Mouse (Mus musculus) kidney, postnatal 25 days (tissue): Measurements from ENCODE around the gene Sirt2.

Experiments
- DNase-seq, 2 experiments: peaks; one replicate each; pipeline ENCODE4 v3.0.0; 2021; ENCODE audit warnings: mixed read lengths in 2 of 2

Sirt2 gene

DNA sequence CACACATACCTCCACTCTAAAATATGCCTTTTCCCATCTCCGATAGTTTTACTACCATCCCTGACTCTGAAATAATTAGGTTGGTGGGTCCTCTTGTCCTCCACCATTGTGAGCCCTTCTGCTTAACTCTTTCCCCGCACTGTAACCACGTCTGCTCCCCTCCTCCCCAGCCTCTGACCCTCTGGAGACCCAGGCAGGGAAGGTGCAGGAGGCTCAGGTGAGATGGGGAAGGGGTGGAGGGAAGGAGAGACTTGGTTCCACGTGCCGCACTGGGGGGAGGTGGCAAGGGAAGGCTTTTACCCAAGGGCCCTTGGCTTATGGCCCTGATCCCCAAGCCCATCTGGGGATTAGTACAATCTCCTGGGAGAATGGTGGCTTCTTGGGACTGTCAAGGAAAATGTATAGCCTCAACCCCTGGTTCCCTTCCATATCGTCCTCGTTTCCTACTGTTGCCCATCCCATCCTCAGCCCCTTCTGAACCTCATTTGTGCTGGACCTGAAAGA is 979 bp downstream of the Sirt2 start, which contains the start of gene Nfkbib:
TSS of gene Nfkbib (minus strand) at position 51 of the 504 bp plus-strand sequence.
- no peak for DNase-seq

DNA sequence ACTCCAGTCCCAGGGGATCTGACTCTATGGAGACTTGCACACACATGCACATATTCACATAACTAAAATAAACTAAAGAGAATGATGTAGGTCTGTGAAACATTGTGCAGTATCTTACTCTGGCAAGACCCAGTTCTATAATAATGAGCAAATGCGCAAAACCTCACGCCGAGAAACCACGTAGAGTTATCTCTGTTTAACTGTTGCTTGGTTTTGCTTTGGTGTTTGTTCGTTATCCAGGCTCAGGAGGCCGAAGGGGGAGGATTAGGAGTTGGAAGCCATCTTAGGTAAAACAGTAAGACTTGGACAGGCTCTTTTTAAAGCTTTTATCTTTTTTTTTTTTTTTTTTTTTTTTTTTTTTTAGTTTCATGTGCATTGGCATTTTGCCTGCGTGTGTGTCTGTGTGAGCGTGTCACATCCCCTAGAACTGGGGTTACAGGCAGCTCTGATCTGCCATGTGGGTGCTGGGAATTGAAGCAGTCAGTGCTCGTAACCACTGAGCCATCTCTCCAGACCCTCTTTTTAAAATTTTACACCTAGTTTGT is 3.0 kb downstream of the Sirt2 start:
- DNase-seq: no peak

DNA sequence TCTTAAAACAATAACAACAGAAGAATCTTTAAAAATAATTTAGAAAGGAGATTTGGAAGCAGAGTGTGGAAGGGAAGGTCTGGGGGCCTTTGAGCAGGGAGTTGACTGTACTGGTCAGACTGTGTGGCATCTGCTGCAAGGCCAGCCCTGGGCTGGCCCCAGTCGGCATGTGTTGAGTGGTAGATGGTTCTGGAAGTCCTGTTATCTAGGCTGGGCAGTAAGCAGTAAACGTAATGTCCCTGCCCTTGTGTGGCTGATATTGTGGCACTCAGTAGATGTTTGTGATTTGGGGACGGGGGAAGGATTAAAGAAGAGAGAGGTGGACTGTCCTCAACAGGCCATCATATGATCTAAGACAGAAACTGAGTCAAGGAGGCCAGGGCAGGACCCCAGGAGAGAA is 3.8 kb downstream of the Sirt2 start:
- DNase-seq: no peak

DNA sequence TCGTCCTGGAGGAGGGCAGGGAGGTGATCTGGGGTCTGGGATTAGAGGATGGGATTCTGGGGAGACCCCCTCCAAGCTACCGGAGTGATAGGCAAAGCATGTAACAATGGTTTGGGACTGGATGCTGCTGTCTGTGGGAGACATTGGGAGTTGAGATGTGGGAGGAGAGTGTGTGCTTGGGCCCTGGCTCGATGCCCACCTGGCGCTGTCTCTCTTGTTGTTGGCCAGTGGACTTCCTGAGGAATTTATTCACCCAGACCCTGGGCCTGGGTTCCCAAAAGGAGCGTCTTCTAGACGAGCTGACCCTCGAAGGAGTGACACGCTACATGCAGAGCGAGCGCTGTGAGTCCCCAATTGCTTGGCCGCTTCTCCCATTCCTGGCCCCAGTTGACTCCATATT is 5.3 kb downstream of the Sirt2 start:
- DNase-seq: peak in 1 of 2 experiments; percentile 50

DNA sequence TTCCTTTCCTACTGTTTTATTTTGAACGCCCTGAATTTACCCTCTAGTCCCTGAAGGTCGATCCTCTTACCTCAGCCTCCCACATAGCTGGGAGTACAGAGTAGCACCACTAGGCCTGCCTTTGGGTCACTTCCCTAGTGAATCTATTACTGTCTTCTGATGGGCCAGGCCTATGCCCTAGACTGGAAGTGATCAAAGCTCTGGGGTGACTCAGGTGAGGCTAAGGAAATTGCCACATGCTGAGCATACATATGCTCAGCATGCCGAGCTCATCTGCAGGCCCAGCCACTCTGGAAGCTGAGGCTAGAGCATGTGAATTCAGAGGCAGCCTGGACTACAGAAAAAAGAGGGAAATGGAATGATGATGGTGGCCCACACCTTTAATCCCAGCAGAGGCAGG is 6.6 kb downstream of the Sirt2 start:
- DNase-seq: no peak

DNA sequence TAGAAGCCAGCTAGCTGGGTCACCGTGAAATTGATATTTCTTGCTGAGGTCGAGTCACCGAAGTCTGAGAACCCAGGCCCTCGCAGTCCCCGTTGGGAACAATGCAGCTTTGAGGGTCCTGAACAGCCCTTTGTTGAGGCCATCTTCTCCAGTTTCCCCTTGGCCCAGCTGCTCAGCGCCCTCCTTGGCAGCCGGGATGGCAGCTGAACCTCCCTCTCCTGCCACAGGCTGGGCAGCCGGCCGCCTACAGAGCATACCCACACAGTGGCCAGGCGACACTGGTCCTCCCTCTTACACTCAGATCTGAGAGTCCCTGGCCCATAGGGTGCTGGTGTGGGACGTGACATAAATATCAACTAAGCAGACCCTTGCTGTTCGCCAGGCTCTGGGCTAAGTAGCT is 7.6 kb downstream of the Sirt2 start:
- DNase-seq: no peak

DNA sequence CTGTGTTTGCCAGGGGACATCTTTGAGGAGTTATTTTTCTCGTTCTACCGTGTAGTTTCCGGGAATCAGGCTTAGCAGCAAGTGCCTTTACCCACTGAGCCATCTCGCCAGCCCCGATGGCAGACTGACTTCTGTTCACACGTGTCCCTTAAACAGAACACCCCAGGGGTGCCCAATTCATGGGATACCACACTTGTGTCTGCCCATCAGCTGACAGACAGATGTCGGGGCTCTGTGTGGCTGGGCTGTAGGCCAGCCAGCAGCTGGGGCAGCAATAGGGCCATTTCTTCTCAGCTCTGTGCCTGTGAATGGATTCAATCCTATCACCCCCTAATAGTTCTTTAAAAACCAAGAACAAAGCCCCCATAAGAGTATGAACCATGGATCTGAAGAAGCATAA is 8.6 kb downstream of the Sirt2 start:
- DNase-seq: no peak

DNA sequence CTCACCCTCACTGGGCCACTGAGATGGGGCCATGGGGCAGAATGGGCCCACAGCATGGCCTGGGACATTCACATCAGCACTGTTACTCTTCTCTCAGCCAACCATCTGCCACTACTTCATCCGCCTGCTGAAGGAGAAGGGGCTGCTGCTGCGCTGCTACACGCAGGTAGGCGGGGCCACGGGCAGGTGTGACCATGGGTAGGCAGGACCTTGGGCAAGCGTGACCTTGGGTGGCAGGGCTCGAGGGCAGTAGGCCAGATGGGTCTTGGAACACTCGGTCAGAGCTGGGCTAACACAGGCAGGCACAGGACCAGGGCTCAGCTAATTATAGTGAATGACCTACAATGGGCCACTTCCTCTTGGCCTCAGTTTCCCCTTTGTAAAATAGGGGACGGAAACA is 12.3 kb downstream of the Sirt2 start:
- no peak for DNase-seq

DNA sequence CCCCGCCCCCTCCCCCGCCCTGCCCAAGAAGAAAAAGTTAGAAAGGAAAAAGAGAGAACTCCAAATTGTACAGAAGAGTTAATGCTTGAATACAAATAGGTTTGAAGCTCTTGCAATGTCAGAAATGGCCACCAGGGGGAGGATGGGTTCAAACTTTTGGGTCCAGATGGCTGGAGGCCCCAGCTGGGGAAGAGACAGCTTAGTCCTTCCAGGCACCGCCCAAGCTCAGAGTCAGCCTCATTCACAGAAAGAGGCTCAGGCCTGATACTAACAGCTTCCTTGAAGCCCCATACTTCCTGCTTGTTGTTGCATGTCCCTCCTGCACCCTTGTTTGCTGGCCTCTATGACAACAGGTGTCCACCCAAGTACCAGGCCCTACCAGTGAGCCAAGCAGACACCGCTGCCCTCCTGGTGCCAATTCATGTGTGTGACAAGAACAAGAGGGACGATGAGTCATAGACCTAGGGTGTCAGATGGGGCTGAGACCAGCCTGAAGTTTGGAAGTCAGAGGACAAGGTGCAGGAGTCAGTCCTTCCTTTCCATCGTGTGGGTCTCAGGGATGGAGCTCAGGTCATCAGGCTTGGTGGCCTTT is 13.6 kb downstream of the Sirt2 start:
- DNase-seq: peak; percentile 84 to 94

DNA sequence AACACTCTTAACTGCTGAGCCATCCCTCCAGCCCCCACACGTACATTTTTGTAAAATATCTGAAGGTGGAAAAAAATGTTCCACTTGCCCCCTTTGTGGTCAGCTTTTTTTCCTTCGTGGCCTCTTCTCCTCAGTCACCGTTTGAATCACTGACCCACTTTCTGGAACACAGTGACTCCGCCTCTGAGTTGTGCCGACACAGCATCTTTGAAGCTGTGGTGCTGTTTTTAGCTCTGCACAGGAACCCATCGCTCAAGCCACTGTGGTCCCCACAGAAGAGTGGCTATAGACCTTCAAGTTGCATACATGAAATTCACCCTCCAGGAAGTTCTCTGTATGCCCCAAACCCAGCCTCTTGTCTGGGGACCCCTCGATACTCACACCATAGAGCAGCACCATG is 14.3 kb downstream of the Sirt2 start:
- DNase-seq: peak in 1 of 2 experiments; percentile 43

DNA sequence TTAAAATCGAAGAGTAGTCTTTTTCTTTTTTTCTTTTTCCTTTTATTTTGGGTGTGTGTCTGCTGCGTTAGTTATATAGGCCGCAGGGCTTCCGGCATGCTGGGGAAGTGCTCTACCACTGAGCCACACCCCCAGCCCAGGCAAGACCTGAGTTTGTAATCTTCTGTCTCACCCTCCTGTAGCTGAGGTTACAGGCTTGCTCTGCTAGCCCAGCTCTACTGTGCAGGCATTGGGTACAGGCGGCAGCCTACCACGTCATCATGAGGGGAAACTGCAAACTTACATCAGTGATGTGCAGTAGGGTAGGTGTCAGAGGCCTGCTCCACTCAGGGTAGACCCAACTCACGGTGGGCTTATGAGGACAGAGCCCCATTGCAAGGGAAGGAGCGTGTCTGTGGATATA is 14.7 kb downstream of the Sirt2 start:
- DNase-seq: no peak

DNA sequence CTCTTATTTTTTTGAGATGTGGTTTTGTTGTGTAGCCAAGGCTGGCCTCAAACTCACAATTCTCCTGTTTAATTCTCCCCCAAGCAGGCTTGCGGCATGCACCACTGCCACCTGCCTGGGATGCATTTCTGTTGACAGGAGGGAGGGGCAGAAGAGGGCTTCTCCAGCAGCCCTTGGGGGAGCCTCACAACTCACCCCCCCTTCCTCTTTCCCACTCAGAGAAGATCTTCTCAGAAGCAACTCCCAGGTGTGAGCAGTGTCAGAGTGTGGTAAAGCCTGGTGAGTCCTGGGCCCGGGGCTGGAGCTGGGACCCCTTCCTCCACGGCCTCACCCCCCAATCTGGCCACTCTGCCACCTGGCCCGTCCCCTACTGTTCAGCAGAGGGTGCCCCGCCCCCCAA is 18.6 kb downstream of the Sirt2 start:
- no peak for DNase-seq

DNA sequence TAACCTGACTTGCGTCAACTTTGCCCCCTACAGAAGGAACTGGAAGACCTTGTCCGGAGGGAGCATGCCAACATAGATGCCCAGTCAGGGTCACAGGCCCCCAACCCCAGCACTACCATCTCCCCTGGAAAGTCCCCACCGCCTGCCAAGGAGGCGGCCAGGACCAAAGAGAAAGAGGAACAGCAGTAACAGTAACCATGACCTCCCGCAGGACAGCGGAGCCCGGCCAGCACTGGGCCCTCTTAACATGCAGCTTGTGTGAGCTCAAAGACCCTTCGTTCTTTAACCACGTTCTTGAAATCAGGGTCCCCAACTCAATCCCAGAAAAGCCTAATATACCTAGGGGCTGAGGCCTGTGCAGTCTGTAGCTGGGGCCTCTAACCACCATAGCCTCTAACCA is 21.3 kb downstream of the Sirt2 start:
- DNase-seq: no peak

DNA sequence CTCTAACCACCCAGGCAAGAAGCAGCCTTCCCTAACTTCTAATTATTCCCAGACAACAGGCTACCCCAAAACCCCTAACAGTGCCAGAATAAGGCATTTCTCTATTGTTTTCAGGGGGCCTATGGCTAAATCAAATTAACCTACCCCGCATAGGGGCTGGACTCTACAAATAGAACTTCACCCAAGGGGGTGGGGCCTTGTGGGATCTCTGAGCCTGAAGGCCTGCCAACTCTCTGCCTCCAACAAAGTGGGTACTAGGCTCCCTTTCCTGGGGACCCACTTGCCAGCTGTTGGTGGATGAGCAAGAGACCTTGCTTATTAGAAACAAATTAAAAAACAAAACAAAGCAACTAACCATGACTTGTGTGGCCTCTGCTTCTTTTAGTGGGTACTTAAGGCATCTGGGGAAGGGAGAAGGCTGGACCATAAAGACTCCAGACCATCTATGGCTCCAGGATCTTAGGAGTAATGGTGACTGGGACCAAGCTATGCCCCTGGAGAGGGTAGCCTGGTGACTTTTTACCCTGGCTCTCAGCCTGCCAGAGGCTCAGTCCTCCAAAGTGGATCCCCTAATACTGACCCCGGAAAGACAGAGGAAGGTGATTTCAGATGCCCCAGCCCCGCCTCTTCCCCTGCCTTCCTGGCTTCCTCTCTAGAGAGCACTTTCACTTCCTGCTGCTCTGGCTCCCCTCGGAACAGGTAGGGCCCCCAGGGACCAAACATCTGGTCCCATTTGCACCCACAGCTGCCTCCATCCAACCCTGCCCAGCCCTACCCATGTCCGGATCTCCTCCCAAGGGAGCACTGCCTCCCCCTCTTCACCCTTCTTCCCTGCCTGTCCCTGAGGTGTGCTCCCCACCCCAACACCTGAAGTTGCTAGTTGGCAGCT is 22.0 kb downstream of the Sirt2 start, which contains the start of gene Rinl:
TSS of gene Rinl (plus strand) at position 663 of the 889 bp plus-strand sequence.
- DNase-seq: no peak

DNA sequence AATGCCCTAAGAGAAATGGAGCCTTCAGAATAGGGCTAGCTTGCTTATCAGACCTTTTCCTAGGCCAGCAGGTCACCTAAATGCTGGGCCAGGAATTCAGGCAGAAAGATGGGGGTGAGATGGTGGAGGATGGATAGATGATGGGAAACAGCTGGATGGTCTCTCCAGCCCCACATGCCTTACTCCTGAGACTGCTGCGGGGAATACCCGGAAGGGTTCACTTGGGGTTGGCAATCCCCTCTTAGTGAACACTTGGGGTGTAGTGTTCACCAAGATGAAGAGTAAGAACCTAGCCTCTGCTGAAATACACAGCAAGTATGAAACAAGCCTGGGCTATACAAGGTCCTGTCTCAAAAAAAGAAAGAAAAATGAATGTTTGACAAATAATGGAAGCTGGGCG is 22.7 kb downstream of the Sirt2 start:
- DNase-seq: no peak

DNA sequence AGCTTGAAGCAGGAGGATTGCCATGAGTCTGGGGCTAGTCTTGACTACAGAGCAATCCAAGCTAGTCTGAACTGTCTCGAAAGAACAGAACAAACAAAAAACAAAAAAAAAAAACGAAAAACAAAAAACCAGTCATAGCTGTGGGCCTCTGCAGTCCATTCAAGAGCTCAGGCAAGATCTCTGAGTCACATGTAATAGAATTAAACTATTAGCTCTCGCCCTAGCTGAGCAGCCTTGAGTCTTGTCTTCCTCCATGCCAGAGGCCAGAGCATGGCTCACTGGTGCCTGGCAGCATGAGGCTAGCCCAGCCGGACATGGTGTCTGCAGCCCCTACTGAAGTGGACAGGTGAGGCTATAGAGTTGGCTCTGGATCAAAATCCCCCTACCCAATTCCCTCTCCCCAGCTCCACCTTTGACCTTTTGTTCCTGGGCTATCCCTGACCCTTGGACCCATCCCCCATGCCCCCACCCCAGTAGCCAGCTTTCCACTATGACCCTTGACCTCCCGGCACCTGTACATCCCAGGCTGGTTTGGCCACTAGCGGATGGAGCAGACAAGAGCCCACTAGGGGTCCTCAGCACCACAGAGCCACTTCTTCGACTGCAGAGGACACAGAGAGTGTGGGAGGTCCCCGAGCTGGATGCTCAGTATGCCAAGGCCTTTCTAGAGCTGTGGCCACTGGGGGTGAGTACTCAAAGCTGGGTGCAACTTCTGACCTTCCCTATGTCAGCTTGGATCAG is 23.7 kb downstream of the Sirt2 start:
- peak; percentile 46 to 72 for DNase-seq

DNA sequence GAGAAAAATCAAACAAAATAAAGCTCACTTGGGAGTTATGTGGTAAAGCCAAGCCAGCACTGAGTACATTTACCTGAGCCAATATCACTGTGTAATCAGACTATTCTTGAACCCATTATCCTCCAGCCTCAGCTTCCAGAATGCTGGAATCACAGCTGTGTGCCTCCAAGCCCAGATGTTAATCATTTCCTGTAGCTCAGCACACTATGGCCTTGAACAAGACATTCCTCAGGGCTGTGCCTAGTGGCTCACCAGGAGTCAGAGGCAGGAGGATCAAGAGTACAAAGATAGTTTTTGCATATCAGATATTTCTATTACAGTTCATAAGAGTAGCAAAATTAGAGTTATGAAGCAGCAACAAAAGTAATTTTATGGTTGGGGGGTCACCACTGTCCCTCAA is 25.2 kb downstream of the Sirt2 start:
- DNase-seq: no peak

DNA sequence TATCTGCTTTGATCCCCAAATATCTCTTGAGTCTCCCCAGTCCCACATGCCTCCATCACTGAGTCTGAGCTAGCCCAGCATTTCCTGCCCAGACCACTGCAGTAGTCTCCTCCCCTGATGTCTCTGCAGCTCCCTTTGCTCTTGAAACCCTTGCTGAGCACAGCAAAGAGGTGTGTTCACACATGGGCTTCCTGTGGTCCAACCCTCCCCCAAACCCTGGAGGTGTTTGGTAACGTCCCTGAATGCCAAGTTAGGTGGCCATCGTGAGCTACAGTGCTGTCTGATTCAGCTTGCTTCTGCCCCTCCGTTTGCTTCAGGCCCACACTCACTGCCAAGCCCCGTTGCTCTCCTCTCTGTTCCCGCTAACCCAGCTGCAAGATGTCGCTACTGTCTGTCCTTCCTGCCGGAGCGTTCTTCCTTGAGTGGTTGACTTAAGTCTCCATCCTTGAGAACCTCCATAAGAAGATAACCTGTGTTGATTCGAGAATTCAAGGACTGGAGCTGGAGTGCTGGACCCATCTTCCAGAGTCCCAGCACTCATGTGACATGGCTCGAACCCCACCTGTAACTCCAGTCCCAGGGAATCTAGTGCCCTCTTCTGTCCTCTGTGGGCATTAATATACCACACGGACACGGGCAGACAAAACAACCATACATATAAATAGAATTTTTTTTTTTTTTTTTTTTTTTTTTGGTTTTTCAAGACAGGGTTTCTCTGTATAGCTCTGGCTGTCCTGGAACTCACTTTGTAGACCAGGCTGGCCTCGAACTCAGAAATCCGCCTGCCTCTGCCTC is 26.1 kb downstream of the Sirt2 start:
- DNase-seq: no peak

DNA sequence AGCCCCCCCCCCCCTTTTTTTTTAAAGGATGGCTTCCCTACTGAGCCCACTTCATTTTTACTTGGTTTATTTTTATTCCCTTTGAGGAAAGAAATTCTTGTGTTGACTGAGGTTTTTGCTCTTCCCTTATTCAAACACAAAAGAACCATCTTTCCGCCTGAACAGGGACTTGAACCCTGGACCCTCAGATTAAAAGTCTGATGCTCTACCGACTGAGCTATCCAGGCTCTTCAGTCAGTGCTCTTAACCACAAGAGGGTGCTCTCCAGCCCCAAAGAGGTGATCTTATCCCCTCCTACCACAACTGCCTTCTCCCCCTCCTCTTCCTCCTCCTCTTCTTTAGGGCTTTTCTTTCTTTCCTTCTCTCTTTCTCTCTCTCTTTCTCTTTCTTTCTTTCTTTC is 27.3 kb downstream of the Sirt2 start:
- DNase-seq: peak; percentile 62

DNA sequence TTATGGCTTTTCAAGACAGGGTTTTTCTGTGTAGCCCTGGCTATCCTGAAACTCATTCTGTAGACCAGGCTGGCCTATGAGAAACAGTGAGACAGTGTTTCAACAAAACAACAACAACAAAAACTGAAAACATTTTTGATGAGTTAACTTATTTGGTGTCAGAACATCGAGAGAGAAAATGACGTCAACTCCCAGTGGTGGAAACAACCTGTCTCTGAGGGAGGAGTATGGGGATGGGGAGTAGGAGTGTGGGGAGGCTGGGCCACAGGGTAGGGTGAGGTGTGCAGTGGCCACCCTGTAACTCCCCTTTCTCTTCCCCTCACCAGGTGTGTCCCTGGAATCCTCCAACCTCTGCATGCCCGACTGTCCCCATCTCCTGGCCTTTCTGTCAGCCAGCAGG is 28.0 kb downstream of the Sirt2 start:
- DNase-seq: no peak

DNA sequence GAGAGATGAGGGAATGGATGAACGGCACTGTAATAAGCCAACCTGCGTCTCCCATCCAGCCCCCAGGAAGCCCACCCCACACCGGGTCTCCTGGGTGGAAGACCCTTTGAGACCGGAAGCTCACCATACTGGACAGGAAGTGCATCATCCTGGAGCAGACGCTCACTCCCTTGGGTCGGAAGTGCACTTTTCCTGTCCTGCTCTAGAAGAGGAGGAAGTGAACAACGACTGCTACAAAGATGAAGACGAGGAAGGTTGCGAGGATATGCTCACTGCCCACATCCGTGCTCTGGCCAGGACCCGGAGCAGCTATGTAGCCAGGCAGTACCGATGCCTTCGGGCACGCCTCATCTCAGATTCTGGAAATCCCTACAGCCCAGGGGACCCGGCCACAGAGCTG is 29.3 kb downstream of the Sirt2 start:
- DNase-seq: no peak

DNA sequence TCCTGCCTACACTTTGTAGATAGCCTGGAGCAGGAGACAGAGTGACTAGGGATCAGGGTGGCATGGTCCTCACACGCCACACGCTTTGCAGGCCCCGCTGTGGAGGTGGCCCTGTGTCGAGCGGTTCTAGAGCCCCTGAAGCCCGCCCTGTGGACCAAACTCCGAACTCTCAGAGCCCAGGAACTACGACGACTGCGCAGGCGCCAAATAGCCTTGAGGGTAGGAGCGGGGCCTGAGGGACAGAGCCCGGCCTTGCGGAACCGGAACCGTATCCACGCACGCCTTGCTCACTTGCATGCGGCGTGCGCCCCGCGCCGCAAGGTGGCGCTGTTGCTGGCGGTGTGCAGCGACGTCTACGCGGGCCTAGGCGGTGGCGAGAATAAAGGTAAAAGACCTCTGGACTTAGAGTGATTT is 30.0 kb downstream of the Sirt2 start:
- peak; percentile 89 to 91 for DNase-seq
